In genomic region chr9:46389741-46390140, GRCm38 (mm10) we compare ENCODE assay signal across 8 mouse cellular contexts.
A peak's percentile ranks its signal among the peaks of the same experiment; 100 is the strongest.
DNase-seq lines count a peak whose midpoint lies in the region; ATAC-seq lines count a peak whose summit lies in the region.

No protein-coding gene starts in this region.

- 2% methylated on average over 9 of the region's 9 CpGs for WGBS in hindbrain, embryonic 15.5 days
- WGBS in liver, embryonic 13.5 days (ENCODE audit: insufficient replicate concordance) = 16% methylated on average over 9 of the region's 9 CpGs

- H3K27ac ChIP-seq in hindbrain, embryonic 15.5 days (replicated peaks) = peak overlapping the region; percentile 85
- no peak overlapping the region for H3K27ac ChIP-seq in liver, embryonic 13.5 days

- peak overlapping the region; percentile 57 for H3K4me2 ChIP-seq in hindbrain, embryonic 15.5 days
- H3K4me2 ChIP-seq in liver, embryonic 13.5 days = peak overlapping the region; percentile 38; the same call in 1 of the 2 replicates

- peak overlapping the region; percentile 41 for H3K4me3 ChIP-seq in hindbrain, embryonic 15.5 days
- 0 out of 2 replicates have a peak overlapping the region, but pooled peaks have one; percentile 16 for H3K4me3 ChIP-seq in liver, embryonic 13.5 days (replicated peaks)

- H3K9ac ChIP-seq in hindbrain, embryonic 15.5 days = peak overlapping the region; percentile 43
- H3K9ac ChIP-seq in liver, embryonic 13.5 days = no peak overlapping the region

- peak; percentile 20 to 27 for DNase-seq in cerebellum, postnatal 10 days
- peak; percentile 55 for DNase-seq in ZHBTc4 (ENCODE audit: low read depth, low spot score)
- DNase-seq in liver, embryonic 13.5 days = no peak
- DNase-seq in ovary, postnatal 10 days (ENCODE audit: low spot score) = no peak
- DNase-seq in cerebellum, adult 8-10 months = no peak

- ATAC-seq in cerebellum, adult (ENCODE audit: insufficient number of reproducible peaks, low FRiP score, low TSS enrichment) = no peak
- no peak for ATAC-seq in hindbrain, embryonic 15.5 days (ENCODE audit: low FRiP score, low read depth)
- no peak for ATAC-seq in liver, embryonic 13.5 days (ENCODE audit: low read depth)
- no peak for ATAC-seq in megakaryocyte-erythroid progenitor cell, adult 5-6 weeks (replicated peaks; ENCODE audit: low FRiP score, low TSS enrichment, poor library complexity, severe bottlenecking)

- no peaks in the 10 kb centered on the region for H3K27me3 ChIP-seq in hindbrain, embryonic 15.5 days
- H3K27me3 ChIP-seq in liver, embryonic 13.5 days = peaks cover 26% of the 10 kb centered on the region

- no peaks in the 10 kb centered on the region for H3K36me3 ChIP-seq in hindbrain, embryonic 15.5 days
- no peaks in the 10 kb centered on the region for H3K36me3 ChIP-seq in liver, embryonic 13.5 days

- peaks cover 26% of the 10 kb centered on the region for H3K4me1 ChIP-seq in hindbrain, embryonic 15.5 days (replicated peaks)
- peaks cover 3% of the 10 kb centered on the region; the same call in 1 of the 2 replicates for H3K4me1 ChIP-seq in liver, embryonic 13.5 days (replicated peaks)

- H3K9me3 ChIP-seq in hindbrain, embryonic 15.5 days = no peaks in the 10 kb centered on the region
- H3K9me3 ChIP-seq in liver, embryonic 13.5 days (replicated peaks) = peaks cover 5% of the 10 kb centered on the region; the same call in 1 of the 2 replicates

Comparison
In these comparisons a context has a peak if more than half of its experiments do, and no peak if none do; other contexts are left out.
1. DNase-seq: peak in cerebellum, postnatal 10 days (2 of 2) and ZHBTc4 (single experiment); none in liver, embryonic 13.5 days (single experiment), ovary, postnatal 10 days (single experiment) and cerebellum, adult 8-10 months (single experiment).